Mouse (Mus musculus) stomach, embryonic 15.5 days (tissue): ENCODE measurements at regions not wholly inside any gene's neighbourhood (a gene's known extent, or its start where the extent isn't known, plus 50 kb on each side); places are given as distances from the start of the nearest gene placed in this dataset. TPM values are rescaled to one million over a fixed set of nuclear protein-coding genes. Genes with fewer than 3 reads are reported as not detected.

Experiments
- ATAC-seq: fragments of 200-750 bp; cut with Nextera tagmentation; 2 replicates; pipeline ENCODE4 v1.8.0; 2017; ENCODE audit warnings: low read depth, moderate number of reproducible peaks, moderate TSS enrichment; ENCODE audit not compliant: insufficient read depth, low FRiP score
- H3K27ac ChIP-seq: fragments of 300-500 bp; sonication (generic); 2 replicates; pipeline ENCODE4 v1.5.1; 2015; ENCODE audit warnings: mild to moderate bottlenecking, inconsistent platforms
- H3K27me3 ChIP-seq: fragments of 300-500 bp; sonication (generic); replicated peaks from 2 replicates; pipeline ENCODE4 v1.6.1; 2015; ENCODE audit warnings: inconsistent platforms
- H3K36me3 ChIP-seq: fragments of 300-500 bp; sonication (generic); 2 replicates; pipeline ENCODE4 v1.6.1; 2015; ENCODE audit warnings: inconsistent platforms
- H3K4me1 ChIP-seq: fragments of 300-500 bp; sonication (generic); 2 replicates; pipeline ENCODE4 v1.6.1; 2015; ENCODE audit warnings: inconsistent platforms
- H3K4me2 ChIP-seq: fragments of 300-500 bp; sonication (generic); 2 replicates; pipeline ENCODE4 v1.6.1; 2015; ENCODE audit warnings: mild to moderate bottlenecking, inconsistent platforms
- H3K4me3 ChIP-seq: fragments of 300-500 bp; sonication (generic); replicated peaks from 2 replicates; pipeline ENCODE4 v1.5.1; 2015; ENCODE audit warnings: inconsistent platforms
- H3K9ac ChIP-seq: fragments of 300-500 bp; sonication (generic); 2 replicates; pipeline ENCODE4 v1.6.1; 2015; ENCODE audit warnings: inconsistent platforms
- H3K9me3 ChIP-seq: fragments of 300-500 bp; sonication (generic); 2 replicates; pipeline ENCODE4 v1.6.1; 2016; ENCODE audit warnings: inconsistent platforms
- WGBS: fragments of 180-500 bp; shearing (Covaris S2); methylation state at CpG from one replicate; pipeline ENCODE4 v1.1.7; 2015; 5-methylcytosine and 5-hydroxymethylcytosine counted together
- microRNA-seq: library from miRNA; unstranded; fragments of <30 nt; microRNA quantifications from one replicate; pipeline ENCODE4, GENCODE M21; 2016

- no peaks in the 10 kb centered on the region for H3K36me3 ChIP-seq
- whole genome bisulfite sequencing, result 83% methylated on average over 6 of the region's 6 CpGs
- no peak overlapping the region for H3K9ac ChIP-seq
- H3K9me3 ChIP-seq, result no peaks in the 10 kb centered on the region
- no peaks in the 10 kb centered on the region for H3K4me1 ChIP-seq
- no peak overlapping the region for H3K4me2 ChIP-seq
- no peak overlapping the region for H3K4me3 ChIP-seq
- no peak overlapping the region for H3K27ac ChIP-seq
- ATAC-seq, result no peak
- H3K27me3 ChIP-seq, result no peaks in the 10 kb centered on the region
Observed at GRCm38 (mm10) chr6:70067716-70068415, 724.2 kb downstream of the Rpia start.

DNA sequence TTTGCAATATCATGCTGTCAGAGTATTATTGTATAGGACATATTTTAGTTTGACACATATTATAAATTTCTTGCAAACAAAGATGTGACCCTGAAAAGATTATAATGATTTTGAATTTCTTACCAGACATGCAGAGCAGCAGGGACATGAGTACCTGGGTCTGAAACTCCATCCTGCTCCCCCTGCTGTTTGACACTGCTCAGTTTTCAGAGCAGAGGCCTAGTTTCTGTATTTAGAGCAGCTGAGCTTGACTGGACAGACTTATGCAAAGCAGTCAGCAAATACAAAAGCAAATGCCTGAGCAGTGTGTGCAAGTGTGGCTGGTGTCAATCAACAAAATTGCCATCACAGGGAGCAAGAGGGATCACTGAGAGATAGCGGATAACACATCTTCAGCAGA is 733.0 kb downstream of the Rpia start:
- H3K27ac ChIP-seq, result no peak overlapping the region
- H3K36me3 ChIP-seq, result no peaks in the 10 kb centered on the region
- H3K4me3 ChIP-seq, result no peak overlapping the region
- H3K4me1 ChIP-seq, result no peaks in the 10 kb centered on the region
- no peak overlapping the region for H3K9ac ChIP-seq
- H3K4me2 ChIP-seq, result no peak overlapping the region
- WGBS, result 81% methylated on average over 1 of the region's 1 CpGs
- H3K27me3 ChIP-seq, result no peaks in the 10 kb centered on the region
- ATAC-seq, result no peak
- no peaks in the 10 kb centered on the region for H3K9me3 ChIP-seq

- 76% methylated on average over 3 of the region's 3 CpGs for WGBS
- ATAC-seq, result no peak
Observed at GRCm38 (mm10) chr6:70058374-70058773, 733.7 kb downstream of the Rpia start.

GRCm38 (mm10) chr6:70040894-70041293 is 751.1 kb downstream of the Rpia start:
- no peaks in the 10 kb centered on the region for H3K9me3 ChIP-seq
- H3K4me2 ChIP-seq, result no peak overlapping the region
- WGBS, result 54% methylated on average over 2 of the region's 2 CpGs
- H3K4me1 ChIP-seq, result no peaks in the 10 kb centered on the region
- no peak overlapping the region for H3K9ac ChIP-seq
- no peak for ATAC-seq
- no peak overlapping the region for H3K27ac ChIP-seq
- no peaks in the 10 kb centered on the region for H3K36me3 ChIP-seq
- no peak overlapping the region for H3K4me3 ChIP-seq
- no peaks in the 10 kb centered on the region for H3K27me3 ChIP-seq

More at GRCm38 (mm10) chr6:70058374-70058773, 733.7 kb downstream of the Rpia start:
- no peaks in the 10 kb centered on the region for H3K9me3 ChIP-seq
- no peaks in the 10 kb centered on the region for H3K27me3 ChIP-seq
- no peak overlapping the region for H3K4me2 ChIP-seq
- no peak overlapping the region for H3K9ac ChIP-seq
- no peak overlapping the region for H3K27ac ChIP-seq
- H3K4me1 ChIP-seq, result no peaks in the 10 kb centered on the region
- no peak overlapping the region for H3K4me3 ChIP-seq
- H3K36me3 ChIP-seq, result no peaks in the 10 kb centered on the region

- ATAC-seq, result no peak
- Histone ChIP-seq H3K27ac (no peak overlapping the region), H3K4me2 (no peak overlapping the region), H3K36me3 (no peaks in the 10 kb centered on the region), H3K4me1 (no peaks in the 10 kb centered on the region), H3K4me3 (no peak overlapping the region), H3K9ac (no peak overlapping the region), H3K9me3 (no peaks in the 10 kb centered on the region), H3K27me3 (no peaks in the 10 kb centered on the region)
- 69% methylated on average over 1 of the region's 1 CpGs for WGBS
Observed at GRCm38 (mm10) chr6:70033674-70034073, 758.4 kb downstream of the Rpia start.

DNA sequence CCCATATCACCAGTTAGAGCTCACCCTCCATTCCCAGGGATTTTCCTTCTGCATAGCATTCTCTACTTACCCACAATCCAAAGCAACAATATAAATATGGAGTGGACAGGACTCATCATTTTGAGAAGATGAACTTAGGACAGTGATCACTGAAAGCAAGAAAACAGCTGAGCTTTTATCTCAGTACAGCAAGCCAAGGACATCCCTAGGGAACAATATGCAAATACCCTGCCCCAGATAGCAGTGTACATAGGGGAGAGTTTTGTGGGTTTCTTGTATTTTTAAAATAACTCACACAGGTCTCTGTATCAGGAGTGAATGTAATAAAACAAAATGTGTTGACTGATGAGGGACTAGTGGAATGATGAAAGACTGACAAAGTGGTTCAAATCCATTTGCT is 780.5 kb downstream of the Rpia start:
- no peak overlapping the region for H3K4me2 ChIP-seq
- no peaks in the 10 kb centered on the region for H3K36me3 ChIP-seq
- no peaks in the 10 kb centered on the region for H3K9me3 ChIP-seq
- no peak overlapping the region for H3K9ac ChIP-seq
- no peaks in the 10 kb centered on the region for H3K4me1 ChIP-seq
- no peak overlapping the region for H3K27ac ChIP-seq
- H3K4me3 ChIP-seq, result no peak overlapping the region
- ATAC-seq, result no peak
- no peaks in the 10 kb centered on the region for H3K27me3 ChIP-seq

Small RNA genes in the stretch of these regions (microRNA-seq; reads per million reads assigned to microRNA genes)
- gene Gm23694 (not detected), gene Gm24096 (not detected)
